In the genomic region with DNA sequence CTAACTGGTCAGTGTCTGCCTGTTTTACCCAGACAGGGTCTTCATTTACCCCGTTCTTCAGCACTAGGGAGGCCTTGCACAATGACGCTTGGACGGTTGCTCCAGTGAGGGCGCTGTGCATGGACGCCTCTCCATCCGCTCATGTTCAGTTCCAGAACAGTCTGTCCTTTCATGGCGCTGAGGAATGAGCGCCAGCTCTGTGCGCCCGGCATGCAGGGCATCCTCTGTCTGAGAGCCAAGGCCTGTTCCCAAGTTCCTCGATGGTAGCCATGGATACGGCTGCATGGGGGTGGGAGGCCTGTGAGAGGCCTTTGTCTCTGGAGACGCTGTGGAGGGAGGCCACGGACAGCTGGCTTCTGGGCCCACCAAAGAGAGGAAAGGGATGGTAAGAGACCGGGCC, we compare ENCODE assay signal across 7 mouse cellular contexts. TPM values are rescaled to one million over a fixed set of nuclear protein-coding genes. Genes with fewer than 3 reads are reported as not detected.
DNase-seq lines count a peak whose midpoint lies in the region; ATAC-seq and TF ChIP-seq lines count a peak whose summit lies in the region.

No protein-coding gene starts in this region.

- peak; percentile 93 for DNase-seq in brain, embryonic 14.5 days (ENCODE audit: low read depth)
- peak; percentile 27 to 45 for DNase-seq in cerebellum, postnatal 25 days
- DNase-seq in left cerebral cortex, adult 9 months (ENCODE audit: low spot score in 2 of 2): peak; percentile 62 to 84
- peak; percentile 31 to 48 for DNase-seq in right cerebral cortex, adult 2 months (ENCODE audit: low spot score in 2 of 2)
- DNase-seq in yolk sac, embryonic 10.5 days (ENCODE audit: low spot score): no peak
- no peak for DNase-seq in c-Kit-positive CD71-positive TER-119-positive erythroid progenitor cells, embryonic 14.5 days (ENCODE audit: low spot score)

- WGBS in heart, embryonic 16.5 days: 51% methylated on average over 15 of the region's 15 CpGs

- TF ChIP-seq POLR2A in brain, embryonic 14.5 days (IDR thresholded peaks at IDR 0.05; ENCODE audit: borderline replicate concordance, extremely low read depth, insufficient read depth, insufficient read length, poor library complexity, severe bottlenecking): no peak

- H3K4me1 ChIP-seq in heart, embryonic 16.5 days (ENCODE audit: control insufficient read depth, insufficient read depth, low read length): peaks cover 76% of the 10 kb centered on the region

- no peak for TF ChIP-seq CTCF in brain, embryonic 14.5 days (IDR thresholded peaks at IDR 0.05; ENCODE audit: borderline replicate concordance, extremely low read depth, insufficient read depth, insufficient read length)

- 0 out of 2 replicates have a peak overlapping the region, but pooled peaks have one; percentile 24 for H3K9ac ChIP-seq in heart, embryonic 16.5 days (ENCODE audit: low read length)

- no peaks in the 10 kb centered on the region for H3K9me3 ChIP-seq in heart, embryonic 16.5 days (replicated peaks; ENCODE audit: control insufficient read depth, low read length)

- ATAC-seq in heart, embryonic 16.5 days (replicated peaks; ENCODE audit: extremely low read depth, insufficient read depth, low FRiP score): peak; percentile 73

- H3K27me3 ChIP-seq in heart, embryonic 16.5 days (ENCODE audit: control insufficient read depth, insufficient read depth, low read length): no peaks in the 10 kb centered on the region

- no peak overlapping the region for H3K4me3 ChIP-seq in heart, embryonic 16.5 days (ENCODE audit: low read length)

- H3K27ac ChIP-seq in heart, embryonic 16.5 days (ENCODE audit: low read length): peak overlapping the region; percentile 83

- H3K4me2 ChIP-seq in heart, embryonic 16.5 days (ENCODE audit: low read depth, low read length): no peak overlapping the region

- H3K36me3 ChIP-seq in heart, embryonic 16.5 days (ENCODE audit: control insufficient read depth, insufficient read depth): 0 out of 2 replicates have a peak, but pooled peaks cover 2% of the 10 kb centered on the region

RNA-seq across cellular contexts. Expression of gene Arhgap31, which starts 39.6 kb away (rescaled TPM):
- polyA plus RNA-seq in brain, embryonic 14.5 days (2012; rRNA removed): 3.2 and 7.0 TPM in 2 replicates
- 38.0 and 42.0 TPM in 2 replicates for polyA plus RNA-seq in heart, embryonic 16.5 days (2015; fragmentation: Nextera tagmentation; extraction: Ambion mirVana)

Comparison
In these comparisons a context has a peak if more than half of its experiments do, and no peak if none do; other contexts are left out.
1. DNase-seq: peak in brain, embryonic 14.5 days (single experiment), cerebellum, postnatal 25 days (2 of 2), left cerebral cortex, adult 9 months (2 of 2) and right cerebral cortex, adult 2 months (2 of 2); none in yolk sac, embryonic 10.5 days (single experiment) and c-Kit-positive CD71-positive TER-119-positive erythroid progenitor cells, embryonic 14.5 days (single experiment).